Mouse (Mus musculus) lung, adult 2 months (tissue): ENCODE data around the gene Car4.

Experiments used
- CTCF ChIP-seq: fragments of 200-500 bp; IDR thresholded peaks from 2 replicates; pipeline ENCODE4 v1.5.1; 2011; ENCODE audit warnings: mild to moderate bottlenecking, low read length, control low read depth; ENCODE audit not compliant: insufficient read depth
- POLR2A ChIP-seq: fragments of 200-500 bp; IDR thresholded peaks from 2 replicates; pipeline ENCODE4 v1.6.1; 2011; ENCODE audit warnings: low read depth, mild to moderate bottlenecking, control low read depth, low read length, borderline replicate concordance; ENCODE audit errors: extremely low read depth

GRCm38 (mm10) chr11:84967113-84967512, 9.5 kb downstream of the Car4 start:
- TF ChIP-seq CTCF (no peak), POLR2A (no peak)
